Mouse (Mus musculus): Measurements from ENCODE around the gene Sbp.

DNA sequence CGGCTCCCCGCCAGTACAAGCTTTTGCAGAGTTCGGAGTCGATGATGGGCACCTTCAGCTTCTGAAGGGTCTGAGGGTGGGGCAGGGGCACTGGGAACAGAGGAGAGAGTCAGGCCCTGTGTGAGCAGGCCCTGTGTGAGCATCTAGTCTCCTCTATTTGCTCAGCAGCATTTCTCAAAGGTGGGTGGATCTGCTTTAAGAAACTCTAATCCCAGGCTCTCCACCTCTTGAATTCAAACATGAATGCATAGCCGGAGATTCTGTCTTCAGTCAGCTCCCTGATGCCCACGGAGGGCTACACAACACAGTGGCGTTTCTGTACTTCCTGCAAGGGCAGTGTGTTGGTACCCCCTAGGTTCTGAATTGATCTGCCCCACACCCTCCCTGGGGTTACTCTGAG lies 53.2 kb downstream of the Sbp start:
- TF ChIP-seq POLR2A (IDR thresholded peaks at IDR 0.05; ENCODE audit: control insufficient read depth, extremely low read depth, insufficient read depth, low read length, poor library complexity), result no peak
- TF ChIP-seq CTCF (IDR thresholded peaks at IDR 0.05; ENCODE audit: borderline replicate concordance, control insufficient read depth, extremely low read depth, insufficient read depth, low read length, poor library complexity), result no peak
